Mouse (Mus musculus) left cerebral cortex, adult 11 months (tissue): ENCODE measurements around the gene Olfr1378.
A peak's percentile ranks its signal among the peaks of the same experiment; 100 is the strongest.

Experiments used
- DNase-seq: peaks from one replicate; pipeline ENCODE4 v3.0.0; 2022; ENCODE audit warnings: low spot score

Olfr1378 gene

GRCm38 (mm10) chr11:50966230-50966629 lies at the start of gene Olfr1378:
Gene Olfr1378, plus strand, starts transcription at chr11:50966530.
- no peak for DNase-seq

- DNase-seq = no peak
These were observed 35.8 kb upstream of the Olfr1378 start for GRCm38 (mm10) chr11:50930469-50931014.

- no peak for DNase-seq
These were observed 35.3 kb upstream of the Olfr1378 start for GRCm38 (mm10) chr11:50931021-50931420.

GRCm38 (mm10) chr11:50931451-50931866 lies 34.9 kb upstream of the Olfr1378 start, which contains the start of gene Zfp354b:
Gene Zfp354b, minus strand, starts transcription at chr11:50931633.
- peak; percentile 88 for DNase-seq

- no peak for DNase-seq
These were observed 34.3 kb upstream of the Olfr1378 start for GRCm38 (mm10) chr11:50932040-50932439.

- DNase-seq = no peak
These were observed 27.9 kb upstream of the Olfr1378 start for GRCm38 (mm10) chr11:50938435-50938834.

- no peak for DNase-seq
These were observed 26.5 kb upstream of the Olfr1378 start for GRCm38 (mm10) chr11:50939621-50940366.

- DNase-seq = no peak
These were observed 23.9 kb upstream of the Olfr1378 start for GRCm38 (mm10) chr11:50942386-50942785.

- DNase-seq = no peak
These were observed 22.8 kb upstream of the Olfr1378 start, which contains the start of gene 4933414I15Rik for GRCm38 (mm10) chr11:50943506-50943905. Gene 4933414I15Rik, minus strand, starts transcription at chr11:50943765.

GRCm38 (mm10) chr11:50952290-50952689 lies 14.0 kb upstream of the Olfr1378 start:
- peak; percentile 51 for DNase-seq

GRCm38 (mm10) chr11:50953665-50954064 lies 12.7 kb upstream of the Olfr1378 start, which contains the start of gene Prop1:
Gene Prop1, minus strand, starts transcription at chr11:50953765.
- DNase-seq = no peak

- DNase-seq = no peak
These were observed 1.4 kb upstream of the Olfr1378 start for GRCm38 (mm10) chr11:50964886-50965285.

- no peak for DNase-seq
These were observed 10.9 kb downstream of the Olfr1378 start for GRCm38 (mm10) chr11:50977216-50977615.

- no peak for DNase-seq
These were observed 15.3 kb downstream of the Olfr1378 start, which contains the start of gene Olfr1377 for GRCm38 (mm10) chr11:50981667-50982066. Gene Olfr1377, plus strand, starts transcription at chr11:50981967.

GRCm38 (mm10) chr11:51003296-51003695 lies 37.0 kb downstream of the Olfr1378 start, which contains the start of gene Olfr51:
Gene Olfr51, plus strand, starts transcription at chr11:51003596.
- DNase-seq = no peak

GRCm38 (mm10) chr11:51011821-51012220 lies 45.5 kb downstream of the Olfr1378 start:
- DNase-seq = no peak

GRCm38 (mm10) chr11:51013936-51014335 lies 47.6 kb downstream of the Olfr1378 start, which contains the start of gene Olfr54:
Gene Olfr54, plus strand, starts transcription at chr11:51014236.
- no peak for DNase-seq

GRCm38 (mm10) chr11:51016341-51016740 lies 50.0 kb downstream of the Olfr1378 start:
- no peak for DNase-seq
